Mouse (Mus musculus) adrenal gland, postnatal 36 days (tissue): ENCODE results near the gene Spata16. TPM values are rescaled to one million over a fixed set of nuclear protein-coding genes. Genes with fewer than 3 reads are reported as not detected.
A peak's percentile ranks its signal among the peaks of the same experiment; 100 is the strongest.

ENCODE experiments used
- DNase-seq, 2 experiments: peaks; one replicate each; pipeline ENCODE4 v3.0.0; 2021; ENCODE audit warnings: mixed read lengths in 1 of 2
- total RNA-seq, 2 experiments: library from RNA; stranded (reverse); gene quantifications; 2 replicates each; pipeline ENCODE4 v1.2.3; 2021

The Spata16 gene
- total RNA-seq, 2 experiments from 2014 or later: not detected

DNA sequence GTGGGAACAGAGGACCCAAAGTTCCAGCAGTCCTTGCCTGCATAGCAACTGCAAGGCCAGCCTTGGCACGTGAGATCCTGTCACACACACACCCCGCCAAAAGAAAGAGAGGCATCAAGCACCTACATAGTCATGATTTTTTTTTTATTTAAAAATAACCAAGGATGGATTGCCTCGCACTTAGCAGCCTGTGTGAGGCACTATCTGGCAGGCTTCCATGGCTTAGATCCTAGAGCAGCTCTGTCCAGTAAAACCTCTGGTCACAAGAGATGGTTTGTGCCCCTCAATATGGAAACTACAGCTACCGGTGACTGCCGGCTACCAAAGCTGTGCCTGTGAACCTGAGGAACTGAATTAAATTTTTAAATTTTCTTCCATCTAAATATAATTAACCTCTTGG lies 195.5 kb downstream of the Spata16 start:
- no peak for DNase-seq

DNA sequence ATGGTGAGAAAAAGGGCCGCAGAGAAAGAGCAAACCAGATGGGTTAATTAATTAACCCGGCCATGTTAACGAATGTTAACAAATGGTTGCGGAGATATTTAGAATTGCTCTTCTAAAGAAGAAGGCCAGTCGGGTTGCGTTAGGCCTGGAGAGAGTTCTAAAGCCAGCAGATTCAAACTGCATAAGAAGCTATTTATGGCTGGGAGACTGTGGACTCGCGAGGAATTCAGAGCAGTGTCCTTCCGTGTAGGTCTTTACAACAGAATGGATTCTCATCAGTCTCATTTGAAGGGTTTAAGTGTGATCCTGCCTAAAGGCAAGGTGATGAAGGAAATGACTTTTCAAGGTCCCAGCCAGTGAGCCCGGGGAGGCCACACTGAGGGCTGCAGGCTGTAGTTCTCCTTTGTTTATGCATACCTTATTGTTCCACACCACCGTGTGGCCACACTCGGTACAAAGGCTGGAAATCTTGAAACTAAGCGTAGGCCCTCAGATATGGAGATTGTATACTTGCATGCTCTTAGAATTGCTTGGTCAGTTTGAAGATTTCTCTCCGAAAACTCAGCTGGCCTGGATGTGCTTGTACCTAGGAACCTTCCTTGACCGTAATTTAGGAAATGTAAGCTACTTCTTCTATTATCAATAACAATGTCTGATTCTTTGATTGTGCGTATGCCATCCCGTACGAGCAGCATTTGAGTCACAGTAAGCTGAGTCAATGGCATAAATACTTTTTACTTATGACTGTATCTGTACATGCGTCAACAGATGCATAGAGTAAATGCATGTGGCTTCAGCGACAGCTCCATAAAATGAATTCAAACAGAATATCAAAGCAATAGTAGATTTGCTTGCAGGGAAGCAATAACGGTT lies 197.0 kb downstream of the Spata16 start:
- peak; percentile 8 to 13 for DNase-seq

DNA sequence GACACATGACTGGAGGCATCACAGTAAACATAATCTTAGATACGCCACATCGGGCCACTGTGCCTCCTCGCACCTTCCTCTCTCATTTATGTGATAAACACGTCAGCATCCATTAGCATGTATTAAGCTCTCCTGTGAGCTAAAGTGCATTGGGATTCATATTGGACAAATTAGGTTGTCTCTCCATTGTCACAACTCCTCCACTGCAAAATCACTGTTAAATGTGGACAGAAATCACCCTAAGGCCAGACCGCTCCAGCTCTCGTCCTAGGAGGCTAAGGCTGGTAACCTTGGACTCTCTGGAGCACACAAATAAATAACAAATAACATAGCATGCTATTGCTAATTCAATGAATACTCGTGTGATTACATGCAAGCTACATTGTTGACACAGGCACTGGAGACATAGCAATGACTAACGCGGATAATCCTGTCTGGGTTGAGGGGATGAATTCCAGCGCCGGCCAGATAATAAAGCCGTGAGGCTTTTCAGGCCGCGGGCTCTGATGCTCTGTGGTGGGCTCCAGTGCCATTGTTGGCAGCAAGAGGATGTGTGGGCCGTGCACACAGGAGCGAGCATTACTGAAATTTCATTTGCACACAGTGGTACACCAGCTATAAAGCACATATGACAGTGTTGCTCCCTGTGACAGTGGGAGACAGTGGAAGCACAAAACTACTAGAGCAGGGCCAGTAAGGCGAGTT lies 197.8 kb downstream of the Spata16 start:
- DNase-seq: no peak

GRCm38 (mm10) chr3:26845041-26845440 lies 207.6 kb downstream of the Spata16 start:
- no peak for DNase-seq

GRCm38 (mm10) chr3:26847935-26848334 lies 210.5 kb downstream of the Spata16 start:
- DNase-seq: no peak

DNA sequence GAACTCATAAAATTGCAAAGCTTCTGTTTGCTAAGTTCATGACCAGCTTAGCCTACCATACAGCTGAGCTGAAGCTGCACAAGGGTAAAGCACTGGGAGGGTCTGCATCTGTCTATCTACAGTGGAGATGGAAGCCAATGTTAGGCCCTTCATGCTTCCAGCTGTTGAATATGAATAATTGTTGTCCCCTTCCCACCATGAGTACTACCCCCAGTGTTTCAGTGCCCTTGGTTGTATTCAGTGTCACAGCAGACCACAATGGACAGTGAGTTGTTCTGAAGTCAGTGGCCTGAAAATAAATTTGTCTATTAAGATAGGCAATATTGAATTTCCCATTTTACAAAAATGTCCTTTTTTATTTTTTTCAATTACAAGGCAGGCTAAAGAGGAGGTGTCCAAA lies 212.8 kb downstream of the Spata16 start:
- no peak for DNase-seq

DNA sequence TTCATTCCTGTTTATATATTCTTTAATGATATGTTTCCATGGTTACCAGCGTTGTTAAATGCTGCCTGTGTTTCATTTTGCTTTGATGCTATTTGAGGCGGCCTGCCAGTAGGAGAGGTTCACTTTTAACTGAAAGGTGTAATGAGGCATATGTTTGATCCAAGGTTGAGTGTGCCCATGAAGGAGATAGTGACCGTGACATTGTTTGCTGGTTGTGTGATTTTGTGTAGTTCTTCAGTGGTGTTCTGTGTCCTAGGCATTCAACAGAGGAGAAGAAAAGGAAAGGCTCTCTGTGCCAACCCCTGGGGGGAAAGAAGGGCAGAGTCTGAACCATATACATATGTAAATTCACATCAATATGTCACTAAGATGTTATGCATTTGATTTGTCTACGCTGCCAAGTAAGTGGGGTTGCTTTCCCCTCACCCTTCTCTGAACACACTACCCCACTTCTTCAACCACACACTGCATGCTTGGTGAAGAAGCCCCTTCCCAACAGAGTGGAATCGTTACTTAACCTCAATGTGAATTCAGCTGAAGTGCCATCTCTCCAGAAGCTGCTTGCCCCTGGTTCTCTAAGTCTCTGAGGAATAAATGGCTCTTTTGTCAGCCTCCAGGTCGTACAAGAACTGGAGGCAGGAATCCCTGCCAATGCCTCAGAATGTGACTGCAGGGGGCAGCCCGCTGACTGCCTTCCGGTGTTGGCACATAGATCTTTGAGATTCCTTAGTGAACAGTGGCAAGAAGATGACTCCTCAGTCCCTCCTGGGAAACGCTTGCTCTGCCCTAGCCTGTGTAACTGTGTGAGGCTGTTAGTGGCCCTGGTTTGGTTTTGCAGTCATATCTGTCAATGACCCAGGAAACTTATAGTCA lies 213.5 kb downstream of the Spata16 start:
- no peak for DNase-seq

GRCm38 (mm10) chr3:26853557-26853956 lies 216.1 kb downstream of the Spata16 start:
- DNase-seq: no peak

DNA sequence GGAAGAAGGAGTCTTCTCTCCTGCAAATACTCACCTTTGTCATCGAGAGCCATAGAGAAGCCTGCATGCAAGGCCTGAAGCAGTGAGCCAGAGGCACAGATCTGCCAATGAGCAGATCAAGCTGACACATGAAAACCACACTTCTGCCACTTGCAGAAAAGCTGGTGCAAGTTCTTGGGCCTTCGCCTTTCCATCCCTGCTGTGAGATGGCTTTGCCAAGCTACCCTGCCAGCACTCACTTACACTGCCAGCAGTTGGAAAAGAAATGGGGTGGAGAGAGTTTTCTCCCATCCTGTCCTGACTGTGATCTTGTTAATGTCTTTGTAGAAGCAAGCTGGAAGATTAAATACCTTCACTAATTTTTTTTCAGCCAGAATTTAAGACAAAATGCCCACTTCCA lies 237.3 kb downstream of the Spata16 start:
- DNase-seq: no peak

GRCm38 (mm10) chr3:26877291-26877690 lies 239.9 kb downstream of the Spata16 start:
- no peak for DNase-seq

DNA sequence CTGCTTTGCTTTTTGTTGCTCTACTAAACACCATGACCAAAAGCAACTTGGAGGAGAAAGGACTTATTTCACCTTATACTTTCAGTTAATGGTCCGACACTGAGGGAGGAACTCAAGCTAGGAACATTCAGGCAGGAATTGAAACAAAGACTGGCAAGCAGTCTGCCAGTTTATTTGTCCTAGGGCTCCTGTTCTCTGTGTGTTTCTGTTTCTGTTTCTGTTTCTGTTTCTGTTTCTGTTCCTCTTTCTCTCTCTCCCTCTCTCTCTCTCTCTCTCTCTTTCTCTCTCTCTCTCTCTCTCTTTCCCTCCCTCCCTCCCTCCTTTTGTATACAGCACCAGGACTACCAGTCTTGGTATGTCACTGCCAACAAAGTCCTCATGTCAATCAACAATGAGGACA lies 279.2 kb downstream of the Spata16 start:
- DNase-seq: no peak

GRCm38 (mm10) chr3:26920986-26921385 lies 283.6 kb downstream of the Spata16 start:
- DNase-seq: no peak

GRCm38 (mm10) chr3:26921576-26921975 lies 284.2 kb downstream of the Spata16 start:
- no peak for DNase-seq

DNA sequence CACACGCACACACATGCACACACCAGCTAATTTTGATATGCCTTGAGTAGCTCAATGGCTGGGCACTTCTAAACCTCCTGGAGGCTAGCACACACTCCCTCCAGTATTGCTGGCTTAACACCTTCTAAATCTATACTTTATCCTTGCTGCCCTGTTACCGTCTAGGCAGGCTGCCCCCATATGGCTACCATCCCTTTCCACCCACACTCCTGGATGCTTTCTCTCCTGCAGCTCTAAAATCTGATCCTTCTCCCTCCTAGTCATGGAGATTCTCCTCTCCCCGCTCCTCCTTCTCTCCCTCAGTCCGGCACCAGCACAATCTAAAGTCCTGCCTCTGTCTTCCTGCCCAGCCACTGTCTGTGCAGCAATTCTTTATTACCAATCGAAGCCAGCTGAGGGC lies 286.0 kb downstream of the Spata16 start:
- DNase-seq: no peak

GRCm38 (mm10) chr3:26924212-26924611 lies 286.8 kb downstream of the Spata16 start:
- DNase-seq: no peak

DNA sequence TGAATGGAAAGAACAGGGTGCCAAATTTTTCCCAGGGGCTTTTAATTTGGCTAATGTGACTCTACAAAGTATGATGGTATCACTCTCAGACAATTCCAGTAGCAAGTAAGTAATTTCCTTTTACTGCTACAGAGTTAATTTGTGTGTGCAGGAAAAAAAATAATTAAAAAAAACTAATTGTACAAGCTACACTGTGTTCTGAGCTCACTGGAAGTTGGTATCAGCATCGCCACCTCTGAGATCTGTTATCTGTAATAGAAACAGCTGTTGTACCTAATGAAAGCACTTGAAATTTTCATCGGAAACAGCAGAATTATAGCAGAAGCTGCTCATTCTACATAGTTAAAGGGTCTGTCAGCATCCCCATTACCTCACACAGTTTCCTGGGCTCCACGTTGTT lies 295.7 kb downstream of the Spata16 start:
- no peak for DNase-seq

GRCm38 (mm10) chr3:26936897-26937590 lies 299.6 kb downstream of the Spata16 start:
- DNase-seq: no peak

DNA sequence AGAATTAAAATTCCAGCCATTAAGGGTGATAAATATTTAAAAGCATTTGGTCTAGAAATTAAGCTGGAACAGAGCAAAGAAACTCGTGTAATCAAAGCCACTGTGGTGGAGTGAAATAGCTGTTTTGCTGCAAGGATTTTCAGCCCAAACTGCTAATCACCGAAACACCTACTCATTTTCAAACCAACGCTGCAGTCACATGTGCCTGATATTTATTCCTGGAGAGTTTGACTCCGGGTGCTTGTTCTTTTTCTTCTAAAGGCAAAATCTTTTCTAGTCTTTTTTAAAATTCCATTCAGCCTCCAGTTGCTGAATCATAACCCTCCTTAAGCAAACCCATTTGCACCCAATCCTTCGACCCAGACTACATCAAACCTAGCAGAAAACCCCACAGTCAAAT lies 329.4 kb downstream of the Spata16 start:
- DNase-seq: no peak

DNA sequence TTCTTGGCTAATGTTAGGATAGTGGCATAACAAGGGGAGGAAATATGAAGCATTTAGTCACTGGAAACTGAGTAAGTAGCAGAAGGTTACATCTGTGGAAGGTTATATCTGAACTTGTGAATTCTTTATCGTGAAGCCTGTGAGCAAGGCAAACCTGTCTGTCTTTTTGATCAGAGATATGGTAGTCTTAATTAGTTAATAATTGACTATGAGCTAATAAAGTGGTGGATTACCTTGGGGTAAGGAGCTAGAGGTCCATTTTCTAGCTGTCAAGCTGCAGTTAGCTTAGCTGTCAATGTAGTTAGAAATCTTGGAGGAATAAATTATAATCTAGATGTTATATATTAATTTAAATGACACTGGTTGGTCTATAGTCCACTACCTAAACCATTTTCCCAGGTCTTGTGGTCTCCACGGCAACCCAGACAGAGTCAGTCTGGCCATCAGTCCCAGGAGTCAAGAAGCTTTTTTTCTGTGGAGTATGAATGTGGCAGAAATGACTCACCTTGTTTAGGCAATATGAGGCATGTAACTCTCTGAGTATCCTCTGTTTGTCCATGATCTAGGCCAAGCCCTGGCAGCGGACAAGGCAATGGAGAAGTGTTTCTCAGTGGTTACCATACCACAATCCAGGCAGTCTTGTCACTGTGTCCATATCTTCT lies 331.6 kb downstream of the Spata16 start:
- peak in 1 of 2 experiments; percentile 26 for DNase-seq

- DNase-seq: no peak
These were observed 333.1 kb downstream of the Spata16 start for GRCm38 (mm10) chr3:26970529-26970928.

GRCm38 (mm10) chr3:26971276-26971675 lies 333.9 kb downstream of the Spata16 start:
- no peak for DNase-seq
